Mouse (Mus musculus) layer of hippocampus, adult 11-12 months (tissue): ENCODE measurements around the gene Eed.
A peak's percentile ranks its signal among the peaks of the same experiment; 100 is the strongest.
"Not testable (repeated sequence)": the region's sequence is repeated elsewhere in the genome, so short reads cannot be mapped to it uniquely, and the experiment has no call there.

ENCODE experiments used
- DNase-seq: peaks from one replicate; pipeline ENCODE4 v3.0.0; 2022; ENCODE audit warnings: low spot score

Eed gene

DNA sequence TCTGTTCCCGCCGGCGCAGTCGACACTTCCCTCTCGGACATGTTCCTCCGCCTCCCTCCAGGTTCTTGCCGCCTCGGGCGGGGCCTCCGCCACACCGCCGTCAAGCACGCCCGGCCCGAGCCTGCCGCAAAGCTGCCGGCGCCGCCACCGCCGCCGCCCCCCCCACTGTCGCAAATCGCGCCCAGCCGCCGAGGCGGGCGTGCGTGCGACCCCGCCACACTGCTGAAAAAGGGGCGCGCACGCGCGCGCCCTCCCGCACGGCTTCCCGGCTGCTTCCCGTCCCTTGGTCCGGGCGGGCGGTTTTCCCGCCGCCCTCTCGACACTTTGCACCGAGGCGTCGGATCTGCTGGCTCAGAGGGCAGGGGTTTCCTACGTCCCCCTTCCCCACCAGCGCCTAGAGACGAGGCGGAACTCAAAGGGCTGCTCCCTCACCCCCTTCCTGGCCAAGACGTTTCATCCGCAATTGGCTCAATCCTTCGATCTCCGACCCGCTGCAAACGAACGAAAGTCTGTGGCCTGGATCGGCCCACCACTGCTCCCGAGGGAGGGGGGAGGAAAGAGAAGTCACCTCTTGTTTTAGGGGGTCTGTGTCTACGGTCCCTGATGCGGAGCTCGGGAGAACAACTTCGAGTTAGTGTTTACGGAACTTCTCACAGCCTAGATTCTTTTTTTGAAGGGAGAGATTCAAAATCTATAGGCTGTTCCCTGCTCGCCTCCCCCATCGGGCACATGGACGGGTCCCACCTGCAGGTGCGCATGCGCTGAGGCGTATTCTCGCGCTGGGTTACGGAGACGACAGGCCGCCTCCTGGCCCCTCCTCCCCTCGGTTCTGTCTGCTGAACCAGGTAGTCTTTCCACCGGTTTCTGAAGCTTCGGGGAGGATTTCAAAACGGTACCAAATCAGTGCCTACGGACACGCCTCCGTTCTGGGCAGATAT lies at the start of gene Eed:
Gene Eed, minus strand, starts transcription at position 499 of the 938 bp plus-strand sequence.
- DNase-seq: peak; percentile 93

DNA sequence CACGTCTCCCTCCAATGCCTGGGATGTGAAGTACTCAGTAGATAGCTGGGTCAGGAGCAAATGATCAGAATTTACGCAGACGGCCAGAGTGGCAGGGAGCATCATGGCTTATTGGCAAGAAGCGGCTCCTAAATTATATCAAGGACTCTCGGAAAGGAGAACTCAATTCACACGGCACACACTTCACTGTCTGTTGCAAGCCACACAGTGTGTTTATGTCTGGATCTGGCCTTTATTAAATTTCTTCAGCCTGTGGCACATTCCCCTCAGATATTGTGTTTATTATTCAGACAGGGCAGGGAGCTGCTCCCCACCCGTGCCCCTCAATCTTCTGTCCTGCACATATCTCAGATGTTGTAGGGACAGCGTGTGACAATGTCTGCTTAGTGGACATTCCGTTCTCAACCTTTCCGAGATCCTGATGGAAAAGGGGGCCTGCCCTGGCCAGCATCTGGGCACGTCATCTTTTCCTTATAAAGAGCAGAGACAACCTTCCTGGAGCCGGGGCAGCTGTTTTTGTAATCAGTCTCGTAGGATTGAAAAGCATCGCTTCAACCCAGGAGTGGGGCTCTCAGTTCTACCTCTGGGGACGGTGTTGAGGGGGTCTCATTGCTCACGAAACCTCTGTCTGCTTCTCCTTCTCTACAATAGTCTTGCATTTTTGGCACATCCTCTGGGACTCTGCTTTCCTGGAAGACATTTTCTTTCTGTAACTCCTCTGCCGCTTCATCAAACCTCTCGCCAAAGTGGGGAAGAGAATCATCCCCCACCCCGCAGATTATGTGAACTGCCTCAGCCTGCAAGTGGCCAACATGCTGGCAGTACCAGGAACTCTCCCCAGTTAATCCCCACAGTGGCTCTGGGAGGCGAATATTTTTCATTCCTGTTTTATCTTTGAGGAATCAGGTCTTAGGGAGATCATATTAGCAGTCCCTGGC lies 49.0 kb upstream of the Eed start:
- no peak for DNase-seq

DNA sequence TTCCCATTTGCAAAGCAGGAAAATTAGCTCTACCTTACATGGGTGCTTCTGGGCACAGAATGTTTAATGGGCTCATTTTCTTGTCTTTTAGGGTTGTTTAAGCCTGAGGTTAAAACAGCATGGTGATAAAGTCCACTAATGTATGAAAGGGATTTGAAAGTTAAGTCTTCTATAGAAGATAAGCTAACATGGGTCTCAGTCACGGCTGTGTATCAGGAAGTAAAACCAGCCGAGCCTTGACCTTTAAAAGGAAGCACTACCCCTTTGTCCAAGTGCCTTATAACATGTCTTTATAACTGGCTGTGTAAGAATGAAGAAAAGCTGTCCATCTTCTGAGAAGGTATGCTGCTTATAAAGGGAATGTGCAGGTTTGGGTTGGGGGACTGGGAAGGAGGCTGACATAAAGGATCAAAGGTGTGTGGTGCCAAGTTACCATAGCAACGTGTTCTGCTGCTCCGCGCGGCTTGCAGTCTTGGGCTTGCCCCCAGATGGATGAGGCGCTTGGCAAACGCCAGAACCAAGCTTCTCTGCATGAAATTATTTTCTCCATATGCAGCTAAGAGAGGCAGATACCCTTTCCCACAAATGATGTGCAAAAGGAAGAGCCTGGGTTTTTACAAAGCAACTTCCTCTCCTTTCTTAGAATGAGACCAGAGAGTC lies 48.2 kb upstream of the Eed start:
- DNase-seq: peak; percentile 74

DNA sequence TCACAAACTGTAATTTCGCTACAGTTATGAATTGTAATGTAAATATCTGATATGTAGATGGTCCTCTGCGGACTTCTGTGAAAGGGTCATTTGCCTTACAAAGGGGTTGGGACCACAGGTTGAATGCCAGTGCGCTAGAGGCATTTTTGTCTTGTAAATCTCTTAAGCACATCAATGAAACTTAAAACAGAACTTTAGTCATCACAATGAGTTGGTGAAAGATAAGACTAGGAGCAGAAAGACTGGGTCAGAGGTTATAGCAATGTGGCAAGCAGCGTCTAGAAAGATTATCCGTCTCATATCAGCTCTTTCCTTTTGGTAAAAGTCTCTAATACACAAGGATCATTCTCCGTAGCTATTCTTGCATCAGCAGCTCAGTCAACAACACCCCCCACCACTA lies 44.2 kb upstream of the Eed start:
- no peak for DNase-seq

DNA sequence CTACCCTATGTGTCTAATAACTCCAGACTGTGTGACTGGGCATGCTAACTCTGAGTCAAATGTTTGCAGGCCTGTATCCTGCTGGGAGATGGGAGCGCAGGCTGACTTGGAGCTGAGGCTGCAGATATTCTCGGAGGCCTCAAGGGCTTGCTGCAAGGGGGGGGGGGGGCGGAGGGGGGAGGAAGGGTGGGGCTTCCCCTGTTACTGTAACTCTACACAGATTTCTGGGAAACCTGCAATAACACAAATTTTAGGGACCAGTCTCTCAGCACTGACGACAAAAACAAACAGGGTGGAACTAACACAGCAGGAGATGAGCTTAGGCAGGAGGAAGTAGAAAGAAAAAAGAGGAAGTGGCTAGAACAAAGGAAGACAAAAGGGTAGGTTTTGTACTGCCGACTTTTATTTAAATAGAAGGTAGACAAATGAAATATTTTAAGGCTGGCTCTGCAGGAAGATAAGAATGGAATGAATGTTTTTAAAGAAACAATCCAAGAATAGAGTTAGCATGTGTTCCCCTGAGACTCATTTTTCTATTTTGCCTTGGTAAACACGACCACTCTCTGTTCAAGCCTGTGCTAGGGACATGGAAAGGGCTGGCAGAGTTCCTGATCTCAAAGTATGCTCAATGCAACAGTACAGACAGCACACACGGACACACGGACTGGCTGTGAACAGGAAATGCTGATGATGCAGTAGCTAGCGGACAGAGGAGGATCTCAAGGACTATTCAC lies 42.4 kb upstream of the Eed start:
- DNase-seq: peak; percentile 39

DNA sequence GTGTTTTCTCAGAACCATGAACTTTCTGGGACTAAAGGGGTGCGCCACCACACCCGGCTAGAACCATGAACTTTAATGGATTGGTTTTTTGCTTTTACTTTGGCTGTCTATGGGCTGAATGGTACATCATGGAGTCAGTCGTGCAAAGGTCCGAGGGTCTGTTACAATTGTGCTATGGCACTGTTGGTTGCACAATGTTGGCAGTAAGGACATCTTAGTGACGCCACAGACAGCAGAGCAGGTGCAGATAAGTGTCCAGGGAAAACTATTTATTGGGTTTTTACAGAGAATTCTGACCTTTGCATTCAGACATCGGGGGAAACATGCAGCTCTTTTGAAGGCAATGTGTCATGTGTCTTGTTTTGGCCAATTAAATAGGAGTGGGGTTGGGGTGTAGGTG lies 39.5 kb upstream of the Eed start:
- DNase-seq: no peak

DNA sequence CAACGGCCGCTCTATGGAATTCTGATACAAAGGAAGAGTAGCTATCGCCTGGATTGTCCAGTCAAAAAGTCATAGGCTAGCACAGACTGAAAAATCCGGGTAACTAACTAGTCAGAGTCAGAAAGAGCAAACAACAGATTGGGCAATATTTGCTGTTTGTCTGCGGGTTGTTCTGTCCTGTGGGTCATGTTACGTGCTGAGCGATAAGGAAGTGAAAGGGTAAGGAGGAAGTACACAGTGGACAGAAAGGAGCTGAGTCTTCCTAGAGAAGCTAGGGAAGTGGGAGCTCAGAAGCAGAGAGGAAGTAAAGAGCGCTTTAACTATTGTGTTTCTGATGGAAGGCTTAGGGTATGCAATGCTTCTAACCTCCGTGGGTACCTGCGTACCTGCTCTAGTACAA lies 38.8 kb upstream of the Eed start:
- no peak for DNase-seq

DNA sequence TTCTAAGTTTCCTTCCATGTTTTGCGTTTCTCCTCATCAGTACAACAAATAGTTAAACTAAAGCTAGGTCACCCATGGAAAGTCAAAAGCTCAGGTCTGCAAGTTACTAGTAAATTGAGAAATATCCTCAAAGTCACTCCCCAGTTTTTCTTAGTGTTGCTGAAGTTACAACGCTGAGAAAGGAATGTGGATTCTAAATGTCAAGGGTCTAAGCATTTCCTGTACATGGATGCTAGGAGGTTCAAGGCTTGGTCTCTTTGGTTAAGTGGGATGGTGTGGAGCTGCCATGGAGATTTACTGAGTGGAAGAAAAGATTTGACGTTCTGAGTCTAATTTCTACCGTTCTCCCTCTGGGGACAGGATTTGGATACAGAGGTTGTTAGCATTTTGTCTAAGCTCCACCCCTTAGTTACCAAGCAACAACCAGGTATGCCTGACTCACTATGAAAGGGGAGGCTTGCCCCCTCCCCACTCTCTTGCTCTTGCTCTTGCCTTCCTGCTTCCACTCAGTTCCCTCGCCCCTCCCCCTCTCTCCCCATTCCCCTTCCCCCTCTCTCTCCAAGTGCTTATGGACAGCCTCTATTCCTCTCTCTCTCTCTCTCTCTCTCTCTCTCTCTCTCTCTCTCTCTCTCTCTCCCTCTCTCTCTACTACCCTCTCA lies 36.3 kb upstream of the Eed start:
- DNase-seq: no peak

DNA sequence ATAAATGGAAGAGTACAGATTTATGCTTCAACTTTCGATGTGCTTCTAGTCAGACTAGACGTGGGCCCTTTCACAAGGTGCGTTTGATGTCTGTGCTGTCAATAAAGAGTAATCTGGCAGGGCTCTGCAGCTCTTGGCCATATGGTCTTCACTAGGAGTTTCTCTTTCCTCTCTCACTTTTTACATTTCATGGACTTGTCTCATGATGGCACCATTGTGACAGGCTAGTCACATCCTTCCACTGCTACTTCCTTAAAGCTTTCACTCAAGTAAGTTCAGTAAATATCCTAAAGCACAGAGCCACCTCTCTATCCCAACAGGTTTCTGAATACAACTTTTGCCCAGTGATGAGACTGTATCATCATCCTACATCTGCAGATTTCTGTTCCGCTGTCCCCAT lies 35.7 kb upstream of the Eed start:
- DNase-seq: peak; percentile 52

DNA sequence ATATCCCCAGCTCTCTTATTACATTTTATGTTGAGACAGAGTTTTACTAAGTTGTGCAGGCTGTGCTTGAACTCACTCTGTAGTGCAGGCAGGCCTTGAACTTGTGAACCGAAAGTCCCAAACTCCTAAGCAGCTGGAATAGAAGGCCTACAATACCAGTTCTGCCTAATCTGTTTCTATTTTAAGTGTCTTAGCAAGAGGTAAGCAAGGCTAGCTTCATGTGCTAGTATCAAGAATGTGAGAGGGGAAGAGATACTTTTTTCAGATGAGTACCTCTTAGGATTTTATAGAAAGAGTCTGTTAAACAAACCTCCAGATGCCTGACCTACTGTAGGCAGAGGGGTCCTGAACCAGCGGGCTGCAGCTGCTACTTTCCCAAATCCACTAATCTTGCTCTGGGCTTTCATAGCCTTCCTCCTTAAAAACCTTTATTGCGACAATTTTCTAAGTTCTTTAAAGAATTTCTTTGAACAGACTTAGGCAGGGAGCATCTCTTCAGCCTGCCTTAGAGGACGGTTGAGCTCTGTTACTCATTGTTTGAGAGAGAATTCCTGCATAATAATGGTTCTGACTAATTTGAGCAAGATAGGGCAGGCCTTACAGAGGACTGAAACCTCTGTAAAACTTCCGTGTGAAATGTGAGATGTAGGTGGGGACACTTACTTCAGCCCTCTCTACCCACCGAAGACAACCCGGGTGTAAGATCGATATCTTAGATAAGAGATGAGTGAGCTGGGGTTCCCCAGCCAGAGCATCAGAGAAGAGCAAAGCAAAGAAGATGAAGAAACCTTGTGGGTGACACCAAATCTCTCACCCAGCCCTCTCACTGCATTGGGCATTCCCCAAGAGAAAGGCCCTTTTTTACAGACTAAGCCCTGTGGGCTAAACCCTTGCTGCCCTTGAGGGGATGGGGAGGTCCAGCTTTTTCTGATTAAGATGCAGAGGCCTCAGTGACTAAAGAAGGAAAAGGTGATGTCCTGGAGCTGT lies 26.2 kb upstream of the Eed start:
- no peak for DNase-seq

DNA sequence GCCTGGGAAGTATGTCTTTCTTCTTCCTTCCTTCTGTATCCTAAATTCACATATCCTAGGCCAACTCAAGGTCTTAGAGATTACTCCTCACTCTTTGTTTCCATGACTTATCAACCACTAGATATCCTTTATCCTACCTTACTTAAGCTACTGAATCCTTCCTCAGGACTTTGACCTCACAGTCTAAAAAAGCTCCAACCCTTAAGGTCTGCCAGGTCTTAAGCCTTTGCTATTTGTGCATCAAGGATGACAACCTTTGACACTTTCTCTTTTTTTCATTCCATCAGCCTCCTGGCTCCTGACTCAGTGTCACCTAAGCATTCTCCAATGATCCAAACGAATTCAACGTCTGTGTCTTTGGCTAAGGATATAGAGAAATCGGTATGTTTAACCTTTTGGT lies 24.0 kb upstream of the Eed start:
- no peak for DNase-seq

DNA sequence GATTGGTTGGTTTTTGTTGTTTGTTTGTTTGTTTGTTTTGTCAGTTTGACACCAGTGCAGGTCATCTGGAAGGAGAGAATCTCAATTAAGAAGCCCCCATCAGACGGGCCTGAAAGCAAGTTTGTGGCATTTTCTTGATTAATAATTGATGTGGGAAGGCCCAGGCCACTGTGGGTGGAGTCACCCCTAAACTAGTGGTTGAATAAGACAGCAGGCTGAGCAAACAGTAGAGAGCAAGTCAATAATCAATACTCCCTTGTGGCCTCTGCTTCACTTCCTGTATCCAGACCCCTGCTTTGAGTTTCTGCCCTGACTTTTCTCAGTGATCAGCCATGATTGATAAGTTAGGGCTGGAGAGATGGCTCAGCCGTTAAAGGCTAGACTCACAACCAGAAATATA lies 21.6 kb upstream of the Eed start:
- DNase-seq: no peak

DNA sequence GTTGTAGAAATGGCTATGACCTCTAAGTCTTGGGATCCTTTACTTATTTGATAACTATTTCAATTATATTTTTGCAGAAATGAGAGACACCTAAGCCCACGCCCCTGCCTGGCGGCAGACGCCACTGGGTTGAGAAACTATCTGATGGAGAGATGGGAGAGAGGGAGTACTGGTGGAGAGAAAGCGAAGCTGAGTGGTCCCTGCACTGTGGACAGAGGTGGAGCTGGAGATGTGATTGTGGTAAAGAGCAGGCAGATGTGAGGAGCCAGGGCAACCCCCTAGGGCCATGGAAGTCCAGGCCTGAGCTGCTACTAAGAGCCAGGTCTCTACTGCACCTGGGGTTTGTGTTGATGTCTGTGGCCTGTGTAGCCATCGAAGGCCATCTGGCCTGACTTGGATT lies 18.7 kb upstream of the Eed start:
- no peak for DNase-seq

DNA sequence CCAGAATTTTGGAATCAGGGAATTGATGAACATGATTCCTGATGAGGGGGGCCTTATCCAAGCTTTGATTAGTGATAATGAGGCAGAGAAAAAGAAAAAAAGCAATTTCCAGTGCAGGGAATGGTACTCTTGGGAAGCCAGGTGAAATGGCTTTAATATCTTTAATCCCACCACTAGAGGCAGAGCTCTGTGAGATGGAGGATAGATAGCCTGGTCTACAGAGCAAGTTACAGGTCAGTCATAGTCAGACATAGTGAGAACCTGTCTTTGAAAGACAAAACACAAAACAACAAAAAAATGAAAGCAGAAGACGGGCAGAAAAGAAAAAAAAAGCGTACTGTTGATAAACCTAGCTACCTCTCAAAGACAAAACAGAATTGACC lies 17.8 kb upstream of the Eed start:
- no peak for DNase-seq

DNA sequence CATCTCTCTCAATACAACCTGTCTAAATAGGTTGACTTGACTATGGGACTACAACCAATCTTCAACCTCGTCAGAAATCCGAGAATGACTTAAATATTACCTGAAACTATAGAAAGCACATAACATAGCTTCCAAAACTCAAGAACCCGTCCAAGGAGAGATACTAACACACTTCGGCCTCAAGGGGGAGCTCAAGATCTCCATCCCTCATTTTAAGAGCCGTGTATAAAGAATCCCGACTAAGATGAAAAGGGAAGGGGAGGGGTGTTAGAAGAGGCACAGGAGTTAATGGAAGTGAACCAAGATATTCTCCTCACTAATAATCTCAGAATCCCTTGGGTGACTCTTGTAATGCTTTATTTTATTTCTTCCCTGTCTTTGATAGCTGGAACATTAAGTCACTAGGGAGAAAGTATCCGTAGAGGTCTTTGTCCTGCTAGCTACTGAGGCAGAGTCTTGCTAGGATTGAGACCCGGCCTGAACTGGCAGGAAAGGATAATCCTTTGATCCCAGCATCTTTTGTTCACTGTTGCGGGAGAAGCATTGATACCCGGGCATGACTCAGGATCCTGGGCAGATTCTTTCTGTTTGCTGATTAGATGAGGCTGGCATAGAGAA lies 17.3 kb upstream of the Eed start:
- DNase-seq: peak; percentile 73

DNA sequence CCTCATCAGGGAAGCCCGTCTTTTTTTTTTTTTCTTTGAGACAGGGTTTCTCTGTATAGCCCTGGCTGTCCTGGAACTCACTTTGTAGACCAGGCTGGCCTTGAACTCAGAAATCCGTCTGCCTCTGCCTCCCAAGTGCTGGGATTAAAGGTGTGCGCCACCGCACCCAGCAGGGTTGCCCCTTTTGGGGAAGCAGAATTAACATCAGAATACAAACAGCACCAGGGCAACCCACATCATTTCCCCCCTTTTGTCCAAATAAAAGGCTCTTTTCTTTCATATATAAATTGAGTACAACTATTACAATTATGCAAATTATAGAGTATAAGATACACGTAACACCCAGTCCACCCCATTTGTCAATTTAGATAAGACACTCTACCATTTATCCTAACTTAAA lies 16.7 kb upstream of the Eed start:
- DNase-seq: not testable (repeated sequence)

DNA sequence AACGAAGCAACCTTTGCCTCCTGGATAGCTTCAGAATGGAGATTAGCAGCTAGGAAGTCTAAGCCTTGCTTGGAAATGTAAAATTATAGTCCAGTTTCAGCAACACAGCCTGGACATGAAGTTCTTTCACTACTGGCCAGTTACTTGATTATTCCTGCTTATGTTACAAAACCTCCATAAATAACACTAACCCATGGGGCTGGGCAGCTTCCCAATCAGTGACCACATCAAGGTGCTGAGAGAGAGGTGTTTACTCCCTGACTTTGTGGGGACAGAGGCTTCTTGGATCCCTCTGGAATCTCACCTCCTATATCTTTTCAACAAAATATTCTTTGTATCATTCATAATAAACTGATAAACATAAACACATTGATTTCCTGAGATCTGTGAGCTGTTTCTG lies 12.3 kb upstream of the Eed start:
- DNase-seq: no peak

DNA sequence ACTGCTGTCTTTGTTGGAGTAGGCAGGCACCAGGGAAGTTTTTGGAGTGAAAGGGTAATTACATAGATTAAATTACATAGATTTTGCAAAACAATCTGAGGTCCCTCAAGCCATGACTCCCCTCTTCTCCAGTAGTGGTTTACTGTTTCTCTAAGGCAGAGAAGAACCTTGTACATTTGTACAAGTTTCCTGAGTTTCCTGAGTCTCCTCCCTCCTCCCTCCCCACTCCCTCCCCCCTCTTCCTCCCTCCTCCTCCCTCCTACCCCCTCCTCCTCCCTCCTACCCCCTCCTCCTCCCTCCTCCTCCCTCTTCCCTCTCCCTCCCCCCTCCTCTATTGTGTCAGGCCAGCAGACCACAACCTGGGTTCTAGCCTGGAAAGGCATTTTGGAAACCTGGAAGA lies 3.6 kb upstream of the Eed start:
- DNase-seq: no peak

DNA sequence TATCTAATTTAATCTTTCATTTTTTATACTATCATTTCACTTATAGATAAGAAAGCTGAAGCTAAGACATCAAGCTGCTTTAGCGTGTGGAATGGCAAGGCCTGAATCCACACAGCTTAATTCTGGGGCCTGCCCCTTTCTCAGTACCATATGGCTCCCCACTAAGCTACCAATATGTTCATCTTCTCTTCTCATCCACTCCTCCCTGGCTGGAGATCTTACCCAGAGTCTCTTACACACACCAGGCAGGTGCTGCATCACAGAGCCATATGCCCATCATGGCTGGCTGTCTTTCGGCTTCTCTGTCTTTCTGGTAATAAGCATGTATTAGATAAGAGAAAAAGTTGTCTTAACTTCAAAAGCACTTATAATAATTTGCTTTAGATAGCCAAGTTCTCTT lies 2.7 kb upstream of the Eed start:
- no peak for DNase-seq

DNA sequence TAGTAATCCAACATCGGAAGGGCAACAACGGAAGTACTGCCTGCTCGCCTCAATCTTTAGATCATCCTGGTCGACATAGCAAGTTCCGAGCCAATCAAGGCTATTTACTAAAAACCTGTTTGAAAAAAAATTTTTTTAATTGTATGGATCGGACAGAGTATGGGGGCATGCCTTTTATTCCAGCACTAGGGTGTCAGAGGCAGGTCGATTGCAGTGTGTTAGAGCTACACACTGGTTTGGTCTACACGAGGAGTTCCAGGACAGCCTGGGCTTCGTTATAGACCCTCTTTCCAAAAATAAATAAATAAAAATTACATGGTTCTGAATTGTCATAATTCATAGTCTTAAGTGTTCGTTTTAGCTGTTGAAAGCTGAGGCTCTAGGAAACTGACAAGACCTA lies 774 bp upstream of the Eed start:
- no peak for DNase-seq
